Mouse (Mus musculus): ENCODE measurements around the gene Mkrn1.
"Not testable (repeated sequence)": the region's sequence is repeated elsewhere in the genome, so short reads cannot be mapped to it uniquely, and the experiment has no call there.

Gene Mkrn1

GRCm38 (mm10) chr6:39378161-39378835 lies 42.0 kb downstream of the Mkrn1 start:
- not testable (repeated sequence) for DNase-seq

- DNase-seq: peak; percentile 94
These were observed 42.9 kb downstream of the Mkrn1 start, which contains the start of gene Slc37a3 for GRCm38 (mm10) chr6:39377311-39377827. Gene Slc37a3, minus strand, starts transcription at chr6:39377675.

GRCm38 (mm10) chr6:39376775-39377174 lies 43.5 kb downstream of the Mkrn1 start:
- no peak for DNase-seq

GRCm38 (mm10) chr6:39373301-39373955 lies 46.8 kb downstream of the Mkrn1 start:
- DNase-seq: no peak

GRCm38 (mm10) chr6:39372727-39373126 lies 47.5 kb downstream of the Mkrn1 start:
- no peak for DNase-seq

- DNase-seq: no peak
These were observed 48.2 kb downstream of the Mkrn1 start for GRCm38 (mm10) chr6:39372042-39372441.

GRCm38 (mm10) chr6:39369631-39370030 lies 50.6 kb downstream of the Mkrn1 start:
- no peak for DNase-seq

- DNase-seq: no peak
These were observed 57.6 kb downstream of the Mkrn1 start for GRCm38 (mm10) chr6:39362684-39363083.

GRCm38 (mm10) chr6:39359207-39359606 lies 61.1 kb downstream of the Mkrn1 start:
- not testable (repeated sequence) for DNase-seq

- DNase-seq: no peak
These were observed 71.3 kb downstream of the Mkrn1 start for GRCm38 (mm10) chr6:39348946-39349345.

- no peak for DNase-seq
These were observed 72.1 kb downstream of the Mkrn1 start for GRCm38 (mm10) chr6:39347880-39348814.
